Mouse (Mus musculus): Measurements from ENCODE around the gene Mmgt1. TPM values are rescaled to one million over a fixed set of nuclear protein-coding genes. Genes with fewer than 3 reads are reported as not detected.

Mmgt1 gene
- polyA plus RNA-seq (2016; fragmentation: Nextera tagmentation; extraction: Ambion mirVana), result 43.2 and 45.5 TPM in 2 replicates

DNA sequence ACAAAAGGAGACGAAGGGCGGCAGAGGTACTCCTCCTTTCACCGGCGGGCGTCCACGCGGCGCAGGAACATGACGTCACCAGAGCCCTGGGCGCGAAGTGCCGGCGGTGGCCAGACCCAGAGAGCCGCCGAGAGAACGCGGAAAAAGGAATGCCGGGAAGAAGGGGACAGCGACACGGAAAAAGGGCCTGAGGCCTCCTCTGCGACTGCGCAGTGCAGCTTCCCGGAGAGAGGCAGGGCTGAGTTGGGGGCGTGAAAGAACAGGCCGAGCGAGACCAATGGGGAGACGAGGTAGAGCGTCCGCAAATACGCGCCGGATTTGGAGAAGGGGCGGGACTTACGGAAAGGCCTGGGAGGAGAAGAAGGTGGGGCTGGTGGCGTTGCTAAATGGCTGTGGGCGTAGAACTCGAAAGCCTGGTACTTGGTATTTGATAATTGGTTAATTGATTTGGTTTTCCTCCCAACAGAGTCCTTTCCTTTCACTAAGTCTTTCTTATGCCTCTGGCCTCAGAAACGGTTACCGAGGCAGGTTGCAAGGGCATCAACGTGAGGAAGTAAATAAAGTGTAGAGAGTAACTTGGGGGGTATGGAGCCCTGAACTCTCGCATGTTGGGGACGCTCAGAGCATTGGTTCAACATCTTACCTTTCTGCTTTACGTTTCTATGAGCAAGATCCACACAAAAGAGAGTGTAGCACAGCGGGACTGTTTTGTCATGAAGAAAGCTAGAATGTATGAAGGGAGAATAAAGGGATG is at the start of gene Mmgt1:
TSS of gene Mmgt1 (minus strand) at position 183 of the 754 bp plus-strand sequence.
- peaks cover 12% of the 10 kb centered on the region for H3K4me1 ChIP-seq
- 16% methylated on average over 44 of the region's 44 CpGs for WGBS
- peaks cover 9% of the 10 kb centered on the region for H3K36me3 ChIP-seq
- H3K4me3 ChIP-seq, result peak within 1 kb of the TSS; percentile 76
- DNase-seq (ENCODE audit: low spot score), result peak; percentile 92
- H3K27ac ChIP-seq (replicated peaks), result peak within 1 kb of the TSS; percentile 90
- H3K9me3 ChIP-seq (replicated peaks), result 0 out of 2 replicates have a peak, but pooled peaks cover 3% of the 10 kb centered on the region
- H3K27me3 ChIP-seq (ENCODE audit: low read depth, poor library complexity, severe bottlenecking), result no peaks in the 10 kb centered on the region

DNA sequence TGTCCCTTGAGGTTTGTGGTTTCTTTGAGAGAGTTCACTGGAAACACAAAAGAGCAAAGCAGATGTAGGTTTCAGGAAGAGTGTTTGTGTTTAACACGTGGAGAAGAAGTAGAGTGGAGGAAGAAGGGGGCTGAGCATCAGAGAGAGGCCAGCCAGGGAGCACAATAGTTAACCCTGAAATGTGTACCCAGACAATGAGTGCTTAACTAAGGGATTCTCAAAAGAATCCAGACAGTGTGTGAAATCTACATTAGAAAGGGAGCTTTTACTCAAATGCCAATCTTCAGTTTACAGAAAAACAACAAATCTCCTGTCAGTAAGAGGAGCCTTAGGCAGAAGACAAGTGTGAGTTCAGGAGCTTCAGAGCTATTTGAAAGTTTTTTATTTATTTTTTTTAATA is 42.2 kb upstream of the Mmgt1 start:
- WGBS, result 8% methylated on average over 1 of the region's 1 CpGs
- Histone ChIP-seq H3K36me3 (peaks cover 16% of the 10 kb centered on the region), H3K27ac (replicated peaks) (no peak overlapping the region), H3K4me1 (peaks cover 8% of the 10 kb centered on the region), H3K27me3 (ENCODE audit: low read depth, poor library complexity, severe bottlenecking) (no peaks in the 10 kb centered on the region), H3K4me3 (no peak overlapping the region), H3K9me3 (replicated peaks) (no peaks in the 10 kb centered on the region)
- DNase-seq (ENCODE audit: low spot score), result no peak

DNA sequence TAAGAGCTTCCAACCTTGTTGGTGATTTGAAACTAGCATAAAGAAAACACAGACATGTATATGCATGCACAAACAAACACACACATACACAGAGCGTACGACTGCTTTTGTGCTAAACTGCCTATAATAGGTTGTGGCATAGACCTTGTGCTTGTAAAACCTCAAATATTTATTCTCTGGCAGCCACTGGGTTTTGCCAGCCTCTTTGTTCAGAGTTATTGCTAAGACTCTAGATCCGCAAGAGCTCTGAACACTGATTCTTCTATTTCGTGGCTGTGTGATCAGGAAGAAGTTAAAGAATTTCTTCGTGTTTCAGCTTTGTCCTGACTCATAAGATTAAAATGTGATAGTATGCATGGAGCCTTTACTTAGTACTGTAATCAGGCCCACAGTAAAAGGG is 38.3 kb upstream of the Mmgt1 start:
- 86% methylated on average over 5 of the region's 5 CpGs for WGBS
- DNase-seq (ENCODE audit: low spot score), result no peak
- Histone ChIP-seq H3K36me3 (peaks cover 16% of the 10 kb centered on the region), H3K27ac (replicated peaks) (no peak overlapping the region), H3K4me3 (no peak overlapping the region), H3K27me3 (ENCODE audit: low read depth, poor library complexity, severe bottlenecking) (no peaks in the 10 kb centered on the region), H3K9me3 (replicated peaks) (no peaks in the 10 kb centered on the region), H3K4me1 (peaks cover 8% of the 10 kb centered on the region)

DNA sequence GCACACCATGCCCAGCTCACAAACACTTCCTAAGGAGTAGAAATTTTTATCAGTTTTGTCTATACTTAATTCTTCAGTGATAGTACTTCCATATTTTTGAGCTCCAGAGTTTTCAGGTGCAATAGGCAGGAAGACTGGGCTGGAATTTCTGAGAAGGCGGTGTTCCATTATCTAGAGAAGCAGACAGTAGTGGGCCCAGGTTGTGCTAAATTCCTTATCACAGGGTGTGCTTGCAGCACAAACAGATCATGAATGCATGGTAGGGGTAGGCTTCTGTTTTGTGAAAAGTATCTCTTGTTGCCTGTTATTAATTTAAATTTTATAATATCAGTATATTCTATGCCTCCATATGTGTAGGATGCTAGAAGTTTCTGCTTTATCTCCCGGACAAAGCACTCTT is 17.4 kb upstream of the Mmgt1 start:
- Histone ChIP-seq H3K36me3 (no peaks in the 10 kb centered on the region), H3K27me3 (ENCODE audit: low read depth, poor library complexity, severe bottlenecking) (no peaks in the 10 kb centered on the region), H3K4me3 (no peak overlapping the region), H3K9me3 (replicated peaks) (no peaks in the 10 kb centered on the region), H3K27ac (replicated peaks) (no peak overlapping the region), H3K4me1 (peaks cover 10% of the 10 kb centered on the region)
- WGBS, result 83% methylated on average over 2 of the region's 2 CpGs
- no peak for DNase-seq (ENCODE audit: low spot score)

DNA sequence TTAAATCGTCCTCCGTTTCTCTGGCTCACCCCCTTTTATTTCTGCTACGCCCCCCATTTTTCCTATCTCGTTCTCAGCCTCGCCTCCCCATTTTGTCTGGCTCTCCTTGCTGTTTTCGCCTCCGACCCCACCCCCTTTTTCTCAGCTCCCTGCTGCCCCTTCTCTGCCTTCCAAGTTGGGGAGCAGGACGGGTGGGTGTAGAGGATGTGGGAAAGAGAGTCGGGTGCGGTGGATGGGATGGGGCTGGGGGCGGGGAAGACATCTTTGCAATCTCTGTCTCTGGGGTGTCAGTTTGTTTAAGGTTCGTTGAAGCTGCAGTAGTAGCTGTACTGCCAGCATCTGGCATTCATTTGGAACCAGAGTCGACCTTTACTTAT is 12.4 kb upstream of the Mmgt1 start:
- H3K27ac ChIP-seq (replicated peaks), result peak overlapping the region; percentile 86
- H3K27me3 ChIP-seq (ENCODE audit: low read depth, poor library complexity, severe bottlenecking), result no peaks in the 10 kb centered on the region
- 13% methylated on average over 13 of the region's 13 CpGs for WGBS
- DNase-seq (ENCODE audit: low spot score), result peak; percentile 12
- no peaks in the 10 kb centered on the region for H3K36me3 ChIP-seq
- peaks cover 10% of the 10 kb centered on the region for H3K4me1 ChIP-seq
- 0 out of 2 replicates have a peak, but pooled peaks cover 3% of the 10 kb centered on the region for H3K9me3 ChIP-seq (replicated peaks)
- H3K4me3 ChIP-seq, result peak overlapping the region; percentile 67

DNA sequence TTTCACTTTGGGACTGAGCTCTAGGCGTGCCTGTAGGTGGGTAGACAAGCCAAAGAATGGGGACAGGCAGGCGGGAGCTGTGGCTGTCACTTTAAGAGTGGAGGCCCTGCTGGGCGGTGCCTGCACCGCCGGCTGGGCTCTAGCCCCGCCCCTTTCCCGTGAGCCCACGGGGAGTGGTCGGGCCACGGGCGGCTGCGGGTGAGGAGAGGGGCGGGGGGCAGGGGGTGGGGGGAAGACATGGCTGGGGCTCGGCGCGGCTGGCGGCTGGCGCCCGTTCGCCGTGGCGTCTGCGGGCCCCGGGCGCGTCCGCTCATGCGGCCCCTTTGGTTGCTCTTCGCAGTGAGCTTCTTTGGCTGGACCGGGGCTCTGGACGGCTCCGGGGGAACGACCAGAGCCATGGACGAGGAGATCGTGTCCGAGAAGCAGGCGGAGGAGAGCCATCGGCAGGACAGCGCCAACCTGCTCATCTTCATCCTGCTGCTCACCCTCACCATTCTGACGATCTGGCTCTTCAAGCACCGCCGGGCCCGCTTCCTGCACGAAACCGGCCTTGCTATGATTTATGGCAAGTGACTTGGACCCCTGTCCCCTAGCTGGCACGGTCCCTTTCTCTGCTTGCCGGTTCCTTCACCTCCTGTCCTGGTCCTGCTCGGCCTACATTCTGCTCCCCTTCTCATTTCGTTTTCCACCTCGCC is 11.9 kb upstream of the Mmgt1 start, which contains the start of gene Slc9a6:
TSS of gene Slc9a6 (plus strand) at position 135 of the 695 bp plus-strand sequence.
- Histone ChIP-seq H3K4me3 (peak within 1 kb of the TSS; percentile 67), H3K4me1 (peaks cover 10% of the 10 kb centered on the region), H3K9me3 (replicated peaks) (0 out of 2 replicates have a peak, but pooled peaks cover 3% of the 10 kb centered on the region), H3K27ac (replicated peaks) (peak within 1 kb of the TSS; percentile 86), H3K36me3 (no peaks in the 10 kb centered on the region), H3K27me3 (ENCODE audit: low read depth, poor library complexity, severe bottlenecking) (no peaks in the 10 kb centered on the region)
- 10% methylated on average over 45 of the region's 50 CpGs for WGBS
- DNase-seq (ENCODE audit: low spot score), result peak; percentile 76

DNA sequence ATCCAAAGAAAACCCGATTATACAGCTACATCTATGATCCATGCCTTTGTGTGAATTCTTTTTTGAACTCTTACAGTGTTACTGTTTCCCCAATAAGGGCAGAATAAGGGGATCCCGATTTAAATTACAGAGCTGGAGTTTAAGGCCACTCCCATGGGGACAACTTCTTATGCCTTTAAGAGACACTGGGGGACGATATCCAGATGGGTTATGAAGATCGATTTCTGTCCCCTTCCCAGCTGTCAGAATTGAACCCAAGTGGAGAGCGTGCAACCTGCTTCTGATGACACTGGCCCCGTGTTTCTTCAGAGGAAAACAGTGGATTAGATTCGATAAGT is 11.4 kb upstream of the Mmgt1 start:
- DNase-seq (ENCODE audit: low spot score), result no peak
- 32% methylated on average over 7 of the region's 7 CpGs for WGBS
- peak overlapping the region; percentile 86 for H3K27ac ChIP-seq (replicated peaks)
- no peaks in the 10 kb centered on the region for H3K36me3 ChIP-seq
- no peaks in the 10 kb centered on the region for H3K27me3 ChIP-seq (ENCODE audit: low read depth, poor library complexity, severe bottlenecking)
- peaks cover 10% of the 10 kb centered on the region for H3K4me1 ChIP-seq
- peak overlapping the region; percentile 67 for H3K4me3 ChIP-seq
- H3K9me3 ChIP-seq (replicated peaks), result 0 out of 2 replicates have a peak, but pooled peaks cover 3% of the 10 kb centered on the region

DNA sequence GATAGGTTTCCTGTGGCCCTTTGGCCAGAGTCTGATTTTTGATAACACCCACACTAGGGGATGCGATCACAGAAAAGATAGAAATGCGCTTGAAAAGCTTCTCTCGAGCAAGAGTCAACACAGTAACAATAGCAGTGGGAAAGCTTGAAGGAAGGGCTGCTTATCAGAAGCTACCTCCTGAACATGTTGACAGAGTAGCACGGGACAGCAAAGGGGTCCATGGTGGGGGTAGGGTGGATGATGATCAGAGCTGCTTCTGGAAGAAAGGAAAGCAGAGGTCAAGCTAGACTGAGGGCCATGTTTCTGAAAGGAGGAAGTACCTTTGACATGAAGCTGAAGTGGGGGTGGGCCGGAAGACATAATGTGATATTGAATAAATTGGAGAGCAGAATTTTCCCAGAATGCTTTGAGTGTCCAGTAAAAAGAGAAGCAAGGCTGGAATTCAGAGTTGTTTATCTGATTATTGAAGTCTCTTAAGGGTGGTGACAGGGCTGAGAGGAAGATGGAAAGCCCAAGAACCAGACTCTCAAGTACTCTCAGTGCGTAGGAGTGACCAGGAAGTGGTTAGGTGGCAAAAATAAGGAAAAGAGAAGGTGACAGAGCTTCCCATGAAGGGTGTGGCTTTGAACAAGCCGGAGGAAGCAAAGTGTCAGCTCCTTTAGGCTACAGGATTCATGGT is 9.3 kb upstream of the Mmgt1 start:
- no peak for DNase-seq (ENCODE audit: low spot score)
- 77% methylated on average over 7 of the region's 7 CpGs for WGBS
- Histone ChIP-seq H3K27me3 (ENCODE audit: low read depth, poor library complexity, severe bottlenecking) (no peaks in the 10 kb centered on the region), H3K36me3 (no peaks in the 10 kb centered on the region), H3K9me3 (replicated peaks) (0 out of 2 replicates have a peak, but pooled peaks cover 3% of the 10 kb centered on the region), H3K27ac (replicated peaks) (no peak overlapping the region), H3K4me3 (no peak overlapping the region), H3K4me1 (peaks cover 10% of the 10 kb centered on the region)

DNA sequence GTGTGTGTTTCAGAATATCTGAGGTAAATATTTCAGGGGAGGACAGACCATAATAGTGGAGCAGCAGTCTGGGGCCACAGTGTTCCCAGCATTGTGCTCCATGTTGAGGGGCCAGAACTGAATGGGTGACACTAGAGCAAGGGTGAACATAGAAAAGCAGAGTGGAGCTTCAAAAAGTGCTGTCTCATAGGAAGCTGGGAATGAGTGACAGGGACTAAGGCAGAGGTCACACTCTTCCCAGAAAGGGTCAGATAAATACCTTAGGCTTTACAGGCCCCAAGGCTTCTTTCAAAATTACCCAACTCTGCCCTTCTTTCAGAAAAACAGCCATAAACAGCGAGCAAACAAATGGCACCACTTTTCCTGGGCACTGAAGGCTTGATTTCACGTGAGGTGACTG is 8.7 kb upstream of the Mmgt1 start:
- Histone ChIP-seq H3K27me3 (ENCODE audit: low read depth, poor library complexity, severe bottlenecking) (no peaks in the 10 kb centered on the region), H3K9me3 (replicated peaks) (0 out of 2 replicates have a peak, but pooled peaks cover 3% of the 10 kb centered on the region), H3K36me3 (no peaks in the 10 kb centered on the region), H3K27ac (replicated peaks) (no peak overlapping the region), H3K4me3 (no peak overlapping the region), H3K4me1 (peaks cover 10% of the 10 kb centered on the region)
- DNase-seq (ENCODE audit: low spot score), result no peak
- 71% methylated on average over 2 of the region's 2 CpGs for WGBS

DNA sequence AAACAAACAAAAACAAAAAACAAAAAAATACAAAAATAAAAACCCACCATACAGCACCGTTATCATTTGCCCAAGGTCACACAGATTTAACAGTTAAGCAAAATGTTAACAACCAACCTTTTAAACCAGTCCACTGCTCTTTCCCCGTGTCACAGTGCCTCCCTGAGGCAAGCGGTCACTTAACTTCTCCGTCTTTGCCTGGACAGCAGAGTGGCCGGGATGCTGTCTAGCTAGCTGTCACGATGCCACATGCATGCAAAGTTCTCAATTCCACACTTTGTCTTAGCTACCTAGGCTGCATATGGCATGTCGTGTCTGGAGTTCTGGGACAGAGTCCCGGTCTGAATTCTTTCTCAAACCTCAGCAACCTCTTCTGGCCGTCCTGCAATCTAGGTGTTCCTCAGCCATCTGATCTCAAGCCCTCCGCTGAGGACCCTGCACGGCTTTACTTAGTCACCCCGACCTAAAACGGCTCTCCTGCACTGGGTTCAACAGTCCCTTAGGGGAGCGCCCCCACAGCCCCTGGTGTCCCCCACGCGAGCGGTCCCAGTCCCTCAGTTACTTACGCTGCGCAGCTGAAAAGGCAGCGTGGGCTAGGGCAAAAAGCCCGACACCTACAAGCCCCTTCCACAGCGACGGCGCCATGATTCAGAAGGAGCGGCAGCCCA is 516 bp downstream of the Mmgt1 start:
- Histone ChIP-seq H3K9me3 (replicated peaks) (0 out of 2 replicates have a peak, but pooled peaks cover 3% of the 10 kb centered on the region), H3K4me1 (peaks cover 12% of the 10 kb centered on the region), H3K27ac (replicated peaks) (peak overlapping the region; percentile 90), H3K36me3 (peaks cover 9% of the 10 kb centered on the region), H3K4me3 (peak overlapping the region; percentile 76), H3K27me3 (ENCODE audit: low read depth, poor library complexity, severe bottlenecking) (no peaks in the 10 kb centered on the region)
- 22% methylated on average over 25 of the region's 25 CpGs for WGBS
- DNase-seq (ENCODE audit: low spot score), result no peak

DNA sequence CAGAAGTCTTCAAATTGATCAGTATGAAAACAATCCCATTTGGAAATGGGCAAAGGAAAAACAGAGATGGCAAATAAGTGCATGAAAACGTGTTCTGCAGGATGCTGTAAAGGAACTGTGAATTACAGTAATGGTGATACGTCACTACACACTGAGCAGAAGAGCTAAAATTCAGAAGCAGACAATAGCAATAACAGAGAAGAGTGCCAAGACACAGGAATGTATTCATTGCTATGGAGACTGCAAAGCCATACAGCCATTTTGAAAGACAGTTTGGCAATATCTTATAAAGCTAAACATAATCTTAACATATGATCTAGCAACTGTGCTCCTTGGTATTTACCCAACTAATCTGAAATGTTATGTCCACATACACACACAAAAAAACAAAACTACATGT is 19.7 kb downstream of the Mmgt1 start:
- H3K4me3 ChIP-seq, result no peak overlapping the region
- 79% methylated on average over 2 of the region's 2 CpGs for WGBS
- H3K36me3 ChIP-seq, result no peaks in the 10 kb centered on the region
- no peaks in the 10 kb centered on the region for H3K9me3 ChIP-seq (replicated peaks)
- no peak for DNase-seq (ENCODE audit: low spot score)
- H3K4me1 ChIP-seq, result no peaks in the 10 kb centered on the region
- no peaks in the 10 kb centered on the region for H3K27me3 ChIP-seq (ENCODE audit: low read depth, poor library complexity, severe bottlenecking)
- no peak overlapping the region for H3K27ac ChIP-seq (replicated peaks)

DNA sequence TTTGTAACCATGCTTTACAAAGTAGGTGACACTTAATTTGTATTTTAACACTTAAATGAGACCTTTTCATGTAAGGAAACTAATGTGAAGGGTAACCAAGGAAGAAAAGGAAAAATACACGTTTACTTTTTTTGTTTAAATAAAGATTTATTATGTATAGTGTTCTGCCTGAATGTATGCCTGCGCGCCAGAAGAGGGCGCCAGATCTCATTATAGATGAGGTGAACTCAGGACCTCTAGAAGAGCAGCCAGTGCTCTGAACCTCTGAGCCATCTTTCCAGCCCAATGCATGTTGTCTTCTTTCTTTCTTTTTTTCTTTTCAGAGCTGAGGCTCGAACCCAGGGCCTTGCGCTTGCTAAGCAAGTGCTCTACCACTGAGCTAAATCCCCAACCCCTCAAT is 25.4 kb downstream of the Mmgt1 start:
- no peaks in the 10 kb centered on the region for H3K4me1 ChIP-seq
- H3K27ac ChIP-seq (replicated peaks), result no peak overlapping the region
- no peak for DNase-seq (ENCODE audit: low spot score)
- H3K27me3 ChIP-seq (ENCODE audit: low read depth, poor library complexity, severe bottlenecking), result no peaks in the 10 kb centered on the region
- H3K4me3 ChIP-seq, result no peak overlapping the region
- H3K36me3 ChIP-seq, result no peaks in the 10 kb centered on the region
- WGBS, result 15% methylated on average over 6 of the region's 6 CpGs
- H3K9me3 ChIP-seq (replicated peaks), result no peaks in the 10 kb centered on the region
